Mouse (Mus musculus): ENCODE data around the gene Nsrp1.
"Not testable (repeated sequence)": the region's sequence is repeated elsewhere in the genome, so short reads cannot be mapped to it uniquely, and the experiment has no call there.

The Nsrp1 gene

GRCm38 (mm10) chr11:77078273-77079134 lies at the start of gene Nsrp1:
Nsrp1 (minus strand) TSS chr11:77078435.
- peak; percentile 95 for DNase-seq (ENCODE audit: low spot score)

- DNase-seq (ENCODE audit: low spot score): no peak
Observed at GRCm38 (mm10) chr11:77111141-77111540, 32.9 kb upstream of the Nsrp1 start.

GRCm38 (mm10) chr11:77108442-77108841 lies 30.2 kb upstream of the Nsrp1 start:
- no peak for DNase-seq (ENCODE audit: low spot score)

GRCm38 (mm10) chr11:77107872-77108271 lies 29.6 kb upstream of the Nsrp1 start:
- not testable (repeated sequence) for DNase-seq (ENCODE audit: low spot score)

GRCm38 (mm10) chr11:77106961-77107360 lies 28.7 kb upstream of the Nsrp1 start:
- DNase-seq (ENCODE audit: low spot score): no peak

GRCm38 (mm10) chr11:77100137-77100937 lies 22.1 kb upstream of the Nsrp1 start:
- peak; percentile 78 for DNase-seq (ENCODE audit: low spot score)

- peak; percentile 16 for DNase-seq (ENCODE audit: low spot score)
Observed at GRCm38 (mm10) chr11:77098332-77098972, 20.2 kb upstream of the Nsrp1 start.

GRCm38 (mm10) chr11:77096991-77097390 lies 18.8 kb upstream of the Nsrp1 start:
- no peak for DNase-seq (ENCODE audit: low spot score)

GRCm38 (mm10) chr11:77096581-77096980 lies 18.3 kb upstream of the Nsrp1 start:
- DNase-seq (ENCODE audit: low spot score): no peak

- no peak for DNase-seq (ENCODE audit: low spot score)
Observed at GRCm38 (mm10) chr11:77095206-77095605, 17.0 kb upstream of the Nsrp1 start.

GRCm38 (mm10) chr11:77094136-77094535 lies 15.9 kb upstream of the Nsrp1 start:
- no peak for DNase-seq (ENCODE audit: low spot score)

- DNase-seq (ENCODE audit: low spot score): peak; percentile 27
Observed at GRCm38 (mm10) chr11:77093208-77093607, 15.0 kb upstream of the Nsrp1 start.

GRCm38 (mm10) chr11:77089162-77089561 lies 10.9 kb upstream of the Nsrp1 start:
- DNase-seq (ENCODE audit: low spot score): no peak

GRCm38 (mm10) chr11:77087004-77087403 lies 8.8 kb upstream of the Nsrp1 start:
- no peak for DNase-seq (ENCODE audit: low spot score)

- DNase-seq (ENCODE audit: low spot score): no peak
Observed at GRCm38 (mm10) chr11:77084001-77084682, 5.9 kb upstream of the Nsrp1 start.

- DNase-seq (ENCODE audit: low spot score): no peak
Observed at GRCm38 (mm10) chr11:77079361-77079760, 1.1 kb upstream of the Nsrp1 start.

GRCm38 (mm10) chr11:77077792-77078191 lies 443 bp downstream of the Nsrp1 start:
- DNase-seq (ENCODE audit: low spot score): no peak

- DNase-seq (ENCODE audit: low spot score): not testable (repeated sequence)
Observed at GRCm38 (mm10) chr11:77077331-77077730, 904 bp downstream of the Nsrp1 start.

GRCm38 (mm10) chr11:77070721-77071120 lies 7.5 kb downstream of the Nsrp1 start:
- DNase-seq (ENCODE audit: low spot score): no peak

GRCm38 (mm10) chr11:77068825-77069224 lies 9.4 kb downstream of the Nsrp1 start:
- no peak for DNase-seq (ENCODE audit: low spot score)

- no peak for DNase-seq (ENCODE audit: low spot score)
Observed at GRCm38 (mm10) chr11:77063406-77063805, 14.8 kb downstream of the Nsrp1 start.

GRCm38 (mm10) chr11:77061951-77062350 lies 16.3 kb downstream of the Nsrp1 start:
- DNase-seq (ENCODE audit: low spot score): no peak
